Mouse (Mus musculus): ENCODE results near the gene Sar1b.
"Not testable (repeated sequence)": the region's sequence is repeated elsewhere in the genome, so short reads cannot be mapped to it uniquely, and the experiment has no call there.

The Sar1b gene

GRCm38 (mm10) chr11:51763213-51763907, at the start of gene Sar1b, which contains the start of gene Sec24a:
Sar1b (plus strand) TSS chr11:51763687.
Sec24a (minus strand) TSS chr11:51763634.
- peak; percentile 98 for DNase-seq

DNA sequence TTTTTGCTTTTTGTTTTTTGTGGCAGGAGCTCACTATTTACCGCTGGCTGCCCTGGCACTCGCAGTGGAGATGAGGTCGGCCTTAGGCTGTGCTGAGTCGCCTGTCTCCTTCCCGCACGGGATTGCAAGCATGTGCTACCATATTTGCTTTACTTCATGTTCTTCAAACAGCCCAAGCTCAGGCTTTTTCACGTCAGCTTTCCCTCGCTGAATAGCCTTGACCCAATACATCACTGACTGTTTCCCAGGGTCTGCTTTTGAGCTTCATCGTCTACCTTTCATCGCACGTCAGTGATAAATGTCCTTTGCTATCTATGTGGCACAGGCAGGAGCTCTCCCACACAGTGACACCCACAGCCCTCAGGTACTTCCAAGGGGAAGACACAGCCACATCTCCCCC, 42.4 kb upstream of the Sar1b start:
- peak; percentile 79 for DNase-seq

DNA sequence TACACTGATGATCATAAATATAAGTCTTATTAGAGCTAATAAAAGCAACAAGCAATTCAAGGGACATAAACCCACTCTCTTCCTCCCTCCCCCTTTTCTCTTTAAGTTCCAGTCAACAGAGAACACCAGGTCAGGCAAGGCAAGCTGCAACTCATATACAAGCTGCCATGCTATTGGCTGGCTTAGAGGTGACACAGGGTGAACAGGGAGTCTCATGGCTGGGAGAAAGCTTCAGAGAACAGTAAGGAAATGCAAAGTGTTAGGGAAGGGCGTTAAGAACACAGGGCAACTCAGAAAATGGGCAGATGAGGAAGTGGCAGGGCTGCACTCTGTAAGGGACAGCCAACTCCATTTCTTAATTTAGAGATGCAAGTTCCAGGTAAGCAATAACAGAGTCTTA, 30.6 kb upstream of the Sar1b start:
- peak; percentile 57 for DNase-seq

GRCm38 (mm10) chr11:51734218-51734617, 29.3 kb upstream of the Sar1b start:
- peak; percentile 40 for DNase-seq

- no peak for DNase-seq
Observed at GRCm38 (mm10) chr11:51738651-51739403, 24.7 kb upstream of the Sar1b start.

GRCm38 (mm10) chr11:51740701-51741100, 22.8 kb upstream of the Sar1b start:
- peak; percentile 45 for DNase-seq

GRCm38 (mm10) chr11:51746096-51746495, 17.4 kb upstream of the Sar1b start:
- DNase-seq = no peak

GRCm38 (mm10) chr11:51751623-51752225, 11.8 kb upstream of the Sar1b start:
- DNase-seq = peak; percentile 87

- DNase-seq = no peak
Observed at GRCm38 (mm10) chr11:51755621-51756311, 7.7 kb upstream of the Sar1b start.

DNA sequence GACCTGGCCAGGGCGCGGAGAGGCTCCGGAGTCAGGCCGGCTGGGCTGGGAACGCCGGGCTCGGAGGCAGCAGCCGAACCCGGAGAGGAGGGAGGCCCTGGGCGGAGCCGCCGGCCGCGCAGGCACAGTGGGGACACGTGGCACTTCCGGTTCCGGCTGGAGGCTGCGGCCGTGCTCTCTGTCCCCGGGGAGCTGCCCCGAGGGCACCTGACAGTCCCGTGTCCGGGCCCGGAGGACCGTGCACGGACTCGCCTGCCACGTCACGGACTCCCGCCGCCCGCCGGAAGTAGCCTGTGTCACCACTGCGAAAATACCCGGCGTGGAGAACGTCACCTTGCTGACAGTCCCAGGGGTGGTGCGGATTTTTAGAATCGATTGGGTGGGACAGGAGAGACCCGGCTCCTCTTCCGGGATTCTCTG, 7.1 kb upstream of the Sar1b start:
- peak; percentile 100 for DNase-seq

DNA sequence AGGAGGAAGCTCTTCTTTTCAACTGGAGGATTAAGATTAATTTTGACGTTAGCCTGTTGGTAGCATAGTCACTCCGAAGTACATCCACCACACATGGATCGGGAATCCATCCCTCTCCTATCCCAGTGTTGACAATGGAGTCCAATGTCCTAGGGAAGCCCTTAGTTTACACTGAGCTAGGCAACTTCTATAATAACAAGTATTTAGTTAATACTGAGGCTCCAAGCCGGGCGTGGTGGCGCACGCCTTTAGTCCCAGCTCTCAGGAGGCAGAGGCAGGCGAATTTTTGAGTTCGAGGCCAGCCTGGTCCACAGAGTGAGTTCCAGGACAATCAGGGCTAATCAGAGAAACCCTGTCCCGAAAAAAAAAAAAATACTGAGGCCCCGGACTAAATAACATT, 6.5 kb upstream of the Sar1b start:
- no peak for DNase-seq

DNA sequence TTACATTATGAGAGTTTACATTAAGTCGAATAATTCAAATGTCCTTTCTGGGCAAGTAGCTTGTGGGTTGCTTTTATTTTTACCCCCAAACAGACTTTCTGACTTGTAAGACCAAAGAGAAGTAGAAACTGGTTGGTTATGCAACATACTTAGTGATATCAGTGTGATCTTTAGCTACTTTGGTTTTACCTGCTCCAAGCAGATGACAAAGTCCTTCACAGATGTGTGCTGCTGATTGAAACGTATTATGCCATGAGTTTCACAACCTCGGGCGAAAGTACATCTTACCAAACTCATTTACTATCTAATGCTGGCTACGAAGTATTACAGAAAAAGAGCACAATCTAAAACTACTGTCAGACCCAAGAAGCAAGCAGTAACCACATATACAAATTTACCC, 5.9 kb upstream of the Sar1b start:
- DNase-seq = no peak

DNA sequence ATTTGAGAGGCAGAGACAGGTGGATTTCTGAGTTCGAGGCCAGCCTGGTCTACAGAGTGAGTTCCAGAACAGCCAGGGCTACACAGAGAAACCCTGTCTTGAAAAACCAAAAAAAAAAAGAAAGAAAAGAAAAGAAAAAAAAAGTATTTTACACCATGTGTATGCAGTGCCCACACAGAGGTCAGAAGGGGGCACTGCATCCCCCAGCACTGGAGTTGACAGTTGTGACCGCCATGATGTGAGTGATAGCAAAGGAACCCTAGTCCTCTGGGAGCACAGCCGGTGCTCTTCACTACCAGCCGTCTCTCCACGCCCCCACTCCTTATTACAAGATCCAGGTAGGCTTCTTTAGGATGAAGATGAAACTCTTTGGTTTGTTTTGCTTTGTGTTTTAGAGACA, 5.3 kb upstream of the Sar1b start:
- not testable (repeated sequence) for DNase-seq

GRCm38 (mm10) chr11:51759251-51759650, 4.2 kb upstream of the Sar1b start:
- DNase-seq = no peak

DNA sequence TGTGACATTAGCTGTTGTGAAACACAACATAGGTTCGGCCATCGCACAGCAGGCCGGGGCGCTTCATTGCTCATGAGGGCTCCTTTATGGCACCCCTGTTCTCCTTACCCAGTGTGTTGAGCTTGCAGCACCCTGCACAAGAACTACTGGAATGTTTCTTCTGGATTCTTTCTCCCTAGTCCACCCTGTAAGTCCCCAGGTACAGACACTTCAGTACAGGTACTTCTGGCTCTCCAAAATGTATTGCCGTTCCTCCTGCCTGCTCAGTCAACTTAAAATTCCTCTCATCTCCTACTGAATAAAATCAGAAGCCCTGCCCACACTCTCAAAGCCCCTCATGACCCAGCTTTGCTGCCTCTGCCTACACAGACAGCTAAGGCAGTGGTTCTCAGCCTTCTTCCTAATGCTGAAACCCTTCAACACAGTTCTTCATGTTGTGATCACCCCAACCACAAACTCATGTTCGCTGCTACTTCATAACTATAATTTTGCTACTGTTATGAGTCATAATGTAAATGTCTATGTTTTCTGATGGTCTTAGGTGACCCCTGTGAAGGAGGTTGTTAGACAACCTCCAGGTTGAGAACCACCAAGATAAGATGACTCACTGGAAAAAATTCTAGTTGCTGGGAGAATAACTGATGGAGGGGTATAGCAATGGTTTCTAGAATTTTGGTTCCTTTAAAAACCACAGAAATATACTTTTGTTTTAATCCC, 3.4 kb upstream of the Sar1b start:
- no peak for DNase-seq

- no peak for DNase-seq
Observed at GRCm38 (mm10) chr11:51761241-51761640, 2.2 kb upstream of the Sar1b start.

DNA sequence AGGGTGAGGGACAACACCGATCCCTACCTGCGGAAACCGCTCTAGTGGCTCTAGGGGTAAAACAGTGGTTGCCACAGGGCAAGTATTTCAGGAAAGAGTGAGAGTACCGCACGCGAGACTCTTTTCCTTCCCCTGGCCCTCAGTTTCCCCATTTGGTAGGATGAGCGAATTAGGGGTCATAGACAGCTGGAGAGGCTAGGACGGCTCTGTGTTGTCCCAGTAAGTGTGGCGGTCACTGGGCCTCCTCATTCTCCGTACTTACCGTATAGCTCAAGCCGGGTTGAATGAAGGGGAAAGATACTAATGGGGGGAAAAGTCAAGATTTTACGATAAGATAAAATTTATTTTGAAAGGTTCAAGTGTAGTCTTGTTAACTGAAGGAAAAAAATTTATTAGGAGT, 468 bp downstream of the Sar1b start:
- peak; percentile 82 for DNase-seq

- no peak for DNase-seq
Observed at GRCm38 (mm10) chr11:51764816-51765215, 1.3 kb downstream of the Sar1b start.

DNA sequence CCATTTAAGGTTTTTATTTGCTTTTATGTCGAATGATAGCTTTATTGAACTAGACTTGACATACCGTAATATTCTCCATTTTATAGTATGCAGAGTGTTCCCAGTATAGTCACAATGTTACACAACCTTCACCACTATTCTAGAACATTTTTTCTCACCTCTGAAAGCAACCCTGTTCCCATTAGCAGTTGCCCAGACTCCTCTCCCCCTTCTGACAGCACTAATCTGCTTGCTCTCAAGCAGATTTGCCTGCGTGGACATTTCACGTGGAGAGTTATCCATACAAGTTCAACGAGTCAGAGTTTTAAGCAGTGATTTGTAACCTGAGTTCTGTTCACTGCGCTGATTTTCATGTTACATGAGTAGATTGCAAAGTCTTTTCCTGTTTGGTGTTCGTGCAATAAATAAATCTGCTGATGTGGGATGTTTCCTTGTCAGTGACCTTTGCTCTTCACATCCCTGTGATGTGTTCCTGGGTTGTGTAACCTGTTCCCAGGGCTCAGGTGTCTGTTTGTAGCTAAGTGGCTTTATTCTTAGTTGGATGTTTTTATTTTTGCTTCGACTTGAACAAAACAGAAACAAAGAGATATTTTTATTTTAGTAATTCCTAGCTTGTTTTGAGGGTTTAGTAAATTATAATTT, 4.2 kb downstream of the Sar1b start:
- no peak for DNase-seq

- no peak for DNase-seq
Observed at GRCm38 (mm10) chr11:51768296-51768695, 4.8 kb downstream of the Sar1b start.

DNA sequence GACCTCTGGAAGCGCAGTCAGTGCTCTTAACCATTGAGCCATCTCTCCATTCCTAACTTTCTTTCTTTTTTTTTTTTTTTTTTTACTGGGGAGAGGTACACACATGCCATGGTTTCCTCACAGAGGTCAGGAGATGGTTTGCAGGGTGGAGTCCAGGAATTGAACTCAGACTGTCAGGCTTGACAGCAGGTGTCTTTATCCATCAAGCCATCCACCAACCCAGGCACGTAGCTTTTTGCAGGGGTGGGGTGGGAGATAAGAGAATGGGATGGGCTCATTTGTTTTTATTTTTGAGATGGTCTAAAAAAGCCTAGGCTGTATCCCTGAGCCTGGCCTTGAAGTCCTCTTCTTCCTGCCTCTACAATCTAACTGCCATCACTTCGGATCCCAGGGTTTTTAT, 12.0 kb downstream of the Sar1b start:
- DNase-seq = no peak

DNA sequence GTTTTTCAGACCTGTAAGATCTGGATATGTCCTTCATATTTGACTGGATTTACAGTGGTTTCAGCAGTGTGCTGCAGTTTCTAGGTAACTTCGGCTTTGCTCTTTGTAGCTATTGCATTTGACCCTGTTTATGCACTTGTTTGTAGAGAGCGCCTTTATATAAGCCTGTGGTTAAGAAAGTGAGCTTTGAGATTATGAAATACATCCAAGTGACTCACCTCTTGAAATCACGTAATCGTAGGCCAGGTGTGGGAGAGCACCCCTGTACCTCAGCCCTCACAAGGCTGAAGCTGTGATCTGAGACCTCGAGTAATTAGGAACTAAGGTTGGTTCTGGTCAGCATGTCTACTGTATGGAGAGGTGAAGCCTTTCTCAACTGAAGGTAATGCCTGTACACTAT, 14.0 kb downstream of the Sar1b start:
- no peak for DNase-seq

Measured in heart, adult 11 months (tissue).